Mouse (Mus musculus) heart, embryonic 16.5 days (tissue): Measurements from ENCODE around the gene Sox4. TPM values are rescaled to one million over a fixed set of nuclear protein-coding genes. Genes with fewer than 3 reads are reported as not detected.

Experiments used
- ATAC-seq: fragments of 200-750 bp; cut with Nextera tagmentation; replicated peaks from 2 replicates; pipeline ENCODE4 v1.8.0; 2017; ENCODE audit warnings: moderate number of reproducible peaks; ENCODE audit not compliant: insufficient read depth, low FRiP score; ENCODE audit errors: extremely low read depth
- H3K27ac ChIP-seq: fragments of 300-500 bp; sonication (generic); 2 replicates; pipeline ENCODE4 v1.5.1; 2014; ENCODE audit warnings: mild to moderate bottlenecking, low read length, control low read depth, moderate library complexity
- H3K27me3 ChIP-seq: fragments of 300-500 bp; sonication (generic); 2 replicates; pipeline ENCODE4 v1.6.1; 2014; ENCODE audit warnings: low read length, mixed read lengths; ENCODE audit not compliant: control insufficient read depth, insufficient read depth
- H3K36me3 ChIP-seq: fragments of 300-500 bp; sonication (generic); 2 replicates; pipeline ENCODE4 v1.6.1; 2014; ENCODE audit not compliant: control insufficient read depth, insufficient read depth
- H3K4me1 ChIP-seq: fragments of 300-500 bp; sonication (generic); 2 replicates; pipeline ENCODE4 v1.6.1; 2014; ENCODE audit warnings: low read length, mixed read lengths; ENCODE audit not compliant: control insufficient read depth, insufficient read depth
- H3K4me2 ChIP-seq: fragments of 300-500 bp; sonication (generic); 2 replicates; pipeline ENCODE4 v1.6.1; 2014; ENCODE audit warnings: low read depth, mild to moderate bottlenecking, control low read depth, low read length
- H3K4me3 ChIP-seq: fragments of 300-500 bp; sonication (generic); 2 replicates; pipeline ENCODE4 v1.5.1; 2014; ENCODE audit warnings: mild to moderate bottlenecking, control low read depth, low read length
- H3K9ac ChIP-seq: fragments of 300-500 bp; sonication (generic); 2 replicates; pipeline ENCODE4 v1.6.1; 2014; ENCODE audit warnings: low read length, control low read depth
- H3K9me3 ChIP-seq: fragments of 300-500 bp; sonication (generic); replicated peaks from 2 replicates; pipeline ENCODE4 v1.6.1; 2016; ENCODE audit warnings: low read length; ENCODE audit not compliant: control insufficient read depth
- WGBS: fragments of 180-500 bp; shearing (Covaris S2); extraction: QIAGEN DNeasy Blood & Tissue Kit; methylation state at CpG from one replicate; pipeline ENCODE4 v1.1.7; 2014; 5-methylcytosine and 5-hydroxymethylcytosine counted together
- polyA plus RNA-seq: library from polyadenylated mRNA; unstranded; fragments of >200 nt; fragmentation: Nextera tagmentation; extraction: Ambion mirVana; gene quantifications from 2 replicates; pipeline ENCODE4 v1.2.1, GENCODE M21; 2015

Sox4 gene
- polyA plus RNA-seq, 1 experiment from 2014 or later, result 34.9 TPM

DNA sequence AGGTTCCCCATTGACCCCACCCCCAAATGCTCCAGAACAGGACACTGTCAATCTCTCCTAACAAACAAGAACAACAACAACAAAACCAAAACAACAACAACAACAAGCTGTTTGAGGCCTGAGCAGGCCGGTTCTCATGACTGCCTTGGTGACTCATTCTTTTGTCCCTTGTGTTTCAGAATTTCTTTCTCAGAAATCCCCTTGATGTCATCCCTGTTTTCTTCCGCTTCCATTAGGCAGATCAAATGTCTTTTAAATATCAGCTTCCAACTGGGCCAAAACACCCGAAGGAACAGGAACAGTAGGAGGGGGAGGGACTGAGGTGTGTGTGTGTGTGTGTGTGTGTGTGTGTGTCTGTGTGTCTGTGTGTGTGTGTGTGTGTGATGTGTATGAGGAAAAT lies 21.7 kb downstream of the Sox4 start:
- Histone ChIP-seq H3K9me3 (no peaks in the 10 kb centered on the region), H3K4me3 (no peak overlapping the region), H3K4me2 (no peak overlapping the region), H3K27me3 (no peaks in the 10 kb centered on the region), H3K4me1 (no peaks in the 10 kb centered on the region), H3K36me3 (no peaks in the 10 kb centered on the region), H3K27ac (no peak overlapping the region), H3K9ac (no peak overlapping the region)
- 56% methylated on average over 3 of the region's 3 CpGs for WGBS
- no peak for ATAC-seq

DNA sequence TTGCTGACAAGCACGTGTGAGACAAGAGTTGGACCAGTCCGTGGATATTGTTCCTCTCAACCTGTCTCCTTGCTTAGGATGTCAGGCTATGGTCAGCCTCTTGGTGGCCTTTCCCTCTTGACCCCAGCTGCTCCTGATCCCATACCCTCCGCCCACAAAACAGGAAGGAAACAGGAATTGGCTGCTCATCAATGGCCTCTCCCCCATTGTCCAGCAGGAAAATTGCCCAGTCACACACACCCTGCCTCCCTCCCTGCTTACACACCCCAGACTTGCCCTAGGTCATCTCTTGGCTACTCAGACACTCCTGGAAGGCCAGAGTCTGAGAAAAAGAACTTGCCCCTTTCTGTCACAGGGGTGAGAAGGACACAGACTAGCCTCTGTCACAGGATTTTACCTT lies 22.2 kb downstream of the Sox4 start:
- Histone ChIP-seq H3K4me1 (no peaks in the 10 kb centered on the region), H3K27ac (no peak overlapping the region), H3K4me3 (no peak overlapping the region), H3K4me2 (no peak overlapping the region), H3K27me3 (no peaks in the 10 kb centered on the region), H3K36me3 (no peaks in the 10 kb centered on the region), H3K9me3 (no peaks in the 10 kb centered on the region), H3K9ac (no peak overlapping the region)
- WGBS, result 79% methylated on average over 3 of the region's 3 CpGs
- ATAC-seq, result no peak

- no peak for ATAC-seq
- Histone ChIP-seq H3K4me2 (no peak overlapping the region), H3K4me1 (no peaks in the 10 kb centered on the region), H3K36me3 (no peaks in the 10 kb centered on the region), H3K9ac (no peak overlapping the region), H3K27ac (no peak overlapping the region), H3K4me3 (no peak overlapping the region), H3K27me3 (no peaks in the 10 kb centered on the region), H3K9me3 (no peaks in the 10 kb centered on the region)
- WGBS, result 66% methylated on average over 4 of the region's 4 CpGs
Measured at GRCm38 (mm10) chr13:28930364-28930763, 23.1 kb downstream of the Sox4 start.

- ATAC-seq, result no peak
- Histone ChIP-seq H3K36me3 (no peaks in the 10 kb centered on the region), H3K4me2 (no peak overlapping the region), H3K9ac (no peak overlapping the region), H3K27me3 (no peaks in the 10 kb centered on the region), H3K9me3 (no peaks in the 10 kb centered on the region), H3K4me1 (no peaks in the 10 kb centered on the region), H3K4me3 (no peak overlapping the region), H3K27ac (no peak overlapping the region)
- 49% methylated on average over 3 of the region's 3 CpGs for WGBS
Measured at GRCm38 (mm10) chr13:28929936-28930335, 23.6 kb downstream of the Sox4 start.

DNA sequence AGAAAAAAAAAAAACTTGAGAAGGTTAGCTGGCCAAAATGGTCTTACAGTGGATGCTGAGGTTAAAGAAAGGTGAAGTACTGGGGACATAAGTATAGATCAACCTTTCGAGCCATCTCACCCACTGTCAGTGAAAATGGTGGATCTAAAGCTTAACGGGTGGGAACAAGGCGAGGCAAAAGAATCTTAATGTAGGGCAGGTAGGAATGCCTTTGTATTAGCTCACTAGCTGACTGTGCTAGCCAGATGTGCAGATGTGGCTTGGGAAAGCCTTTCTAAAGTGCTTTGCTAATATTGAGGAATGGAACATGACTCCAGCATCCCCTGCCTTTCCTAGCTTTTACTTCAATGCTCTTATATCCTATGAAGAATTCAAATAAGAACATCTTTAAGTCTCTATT lies 30.4 kb downstream of the Sox4 start:
- H3K36me3 ChIP-seq, result no peaks in the 10 kb centered on the region
- H3K27me3 ChIP-seq, result no peaks in the 10 kb centered on the region
- WGBS, result 92% methylated on average over 3 of the region's 3 CpGs
- H3K9ac ChIP-seq, result no peak overlapping the region
- H3K4me2 ChIP-seq, result no peak overlapping the region
- H3K27ac ChIP-seq, result no peak overlapping the region
- no peaks in the 10 kb centered on the region for H3K9me3 ChIP-seq
- H3K4me1 ChIP-seq, result no peaks in the 10 kb centered on the region
- ATAC-seq, result no peak
- H3K4me3 ChIP-seq, result no peak overlapping the region

DNA sequence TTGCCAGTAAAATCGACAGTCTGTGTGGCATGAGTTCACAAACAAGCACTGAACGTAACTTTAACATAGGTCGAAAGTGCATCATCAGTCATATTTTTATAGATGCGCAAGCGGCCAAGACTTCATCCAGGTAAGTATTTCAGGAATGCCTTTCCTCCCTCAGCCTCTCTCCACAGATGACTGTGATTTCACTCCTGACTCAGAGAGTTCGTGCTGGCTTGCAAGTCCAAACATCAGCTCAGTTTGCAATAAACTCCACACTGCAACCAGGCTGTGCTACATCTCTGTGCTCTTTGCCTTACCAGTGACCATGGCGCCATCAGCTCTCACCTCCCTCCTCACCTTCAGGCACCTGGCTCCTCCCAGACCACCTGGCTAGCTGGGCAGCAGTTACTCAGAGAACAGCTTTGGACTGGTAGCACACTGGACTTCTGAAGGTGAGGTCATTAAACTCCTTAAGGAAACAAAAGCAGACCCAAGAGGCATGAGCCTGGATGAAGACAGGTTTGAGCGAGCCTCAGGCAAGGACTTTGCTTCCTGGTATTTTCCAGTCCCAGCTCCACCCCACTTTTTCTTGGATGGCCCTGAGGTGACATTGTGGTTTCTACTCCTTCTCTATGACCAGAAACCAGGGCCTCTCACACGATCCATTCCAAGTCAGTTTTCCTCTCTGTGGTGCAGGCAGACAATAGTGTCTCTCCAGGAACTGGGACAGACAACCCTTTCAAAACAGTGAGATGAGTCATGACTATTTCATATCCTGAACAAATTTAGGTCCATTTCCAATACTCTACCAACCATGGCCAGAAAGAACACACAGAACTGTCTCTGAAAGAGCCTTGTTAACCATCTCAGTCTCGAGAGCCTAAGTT lies 35.9 kb downstream of the Sox4 start:
- H3K4me3 ChIP-seq, result no peak overlapping the region

GRCm38 (mm10) chr13:28913656-28914055 lies 39.9 kb downstream of the Sox4 start:
- Histone ChIP-seq H3K4me3 (no peak overlapping the region), H3K27me3 (no peaks in the 10 kb centered on the region), H3K4me2 (no peak overlapping the region), H3K9ac (no peak overlapping the region), H3K27ac (no peak overlapping the region), H3K4me1 (no peaks in the 10 kb centered on the region), H3K36me3 (no peaks in the 10 kb centered on the region), H3K9me3 (no peaks in the 10 kb centered on the region)
- no peak for ATAC-seq
- WGBS, result 82% methylated on average over 6 of the region's 6 CpGs

More for the DNA sequence above, 35.9 kb downstream of the Sox4 start:
- Histone ChIP-seq H3K9ac (no peak overlapping the region), H3K4me1 (no peaks in the 10 kb centered on the region), H3K9me3 (no peaks in the 10 kb centered on the region), H3K27me3 (no peaks in the 10 kb centered on the region), H3K36me3 (no peaks in the 10 kb centered on the region), H3K4me2 (no peak overlapping the region), H3K27ac (no peak overlapping the region)
- WGBS, result 82% methylated on average over 10 of the region's 10 CpGs
- no peak for ATAC-seq

DNA sequence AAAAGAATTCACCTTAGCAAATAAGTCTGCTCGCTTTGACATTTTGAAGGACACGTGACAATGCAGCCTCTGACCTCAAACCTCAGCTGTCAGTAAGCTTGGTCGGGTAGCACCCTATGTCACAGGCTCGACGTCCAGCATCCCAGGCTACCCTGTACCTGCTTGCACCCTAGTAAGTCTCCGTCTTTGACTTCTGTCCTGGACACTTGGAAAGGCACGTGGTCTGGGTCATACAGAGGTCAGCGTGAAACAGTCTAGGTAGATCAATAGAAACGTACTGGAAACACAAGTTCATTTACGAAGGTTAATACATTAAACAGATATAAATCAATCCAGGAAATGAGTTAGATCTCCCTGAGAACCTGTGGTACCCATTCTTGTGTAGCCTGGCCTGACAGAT lies 46.5 kb downstream of the Sox4 start:
- Histone ChIP-seq H3K4me2 (no peak overlapping the region), H3K27me3 (no peaks in the 10 kb centered on the region), H3K9me3 (no peaks in the 10 kb centered on the region), H3K4me3 (no peak overlapping the region), H3K27ac (no peak overlapping the region), H3K36me3 (no peaks in the 10 kb centered on the region), H3K9ac (no peak overlapping the region), H3K4me1 (no peaks in the 10 kb centered on the region)
- WGBS, result 83% methylated on average over 10 of the region's 10 CpGs
- ATAC-seq, result no peak
